Mouse (Mus musculus) megakaryocyte, adult 5-6 weeks (primary cell): Measurements from ENCODE around the gene Aebp1. TPM values are rescaled to one million over a fixed set of nuclear protein-coding genes. Genes with fewer than 3 reads are reported as not detected.

Experiments
- ATAC-seq: 2 replicates; pipeline ENCODE4 v1.8.0; 2016; ENCODE audit warnings: mild to moderate bottlenecking, inconsistent platforms; ENCODE audit not compliant: poor library complexity, severe bottlenecking
- total RNA-seq, 2 experiments: library from RNA; stranded (forward) in 1 of 2; stranded (reverse) in 1 of 2; fragments of 153-499, 151-499 nt in 1 of 2; fragments of 221-1000, 200-1000 nt in 1 of 2; gene quantifications; 2 replicates each; pipeline versions ENCODE4 v1.2.3 to v1.2.4; 2015 to 2017

Gene Aebp1
- total RNA-seq (2015) (not detected in 2 replicates), total RNA-seq (2017) (0.11 and 0.12 TPM in 2 replicates)

- ATAC-seq: no peak
Observed at GRCm38 (mm10) chr11:5861678-5862393, at the start of gene Aebp1. TSS of gene Aebp1 (plus strand) at chr11:5861947.

DNA sequence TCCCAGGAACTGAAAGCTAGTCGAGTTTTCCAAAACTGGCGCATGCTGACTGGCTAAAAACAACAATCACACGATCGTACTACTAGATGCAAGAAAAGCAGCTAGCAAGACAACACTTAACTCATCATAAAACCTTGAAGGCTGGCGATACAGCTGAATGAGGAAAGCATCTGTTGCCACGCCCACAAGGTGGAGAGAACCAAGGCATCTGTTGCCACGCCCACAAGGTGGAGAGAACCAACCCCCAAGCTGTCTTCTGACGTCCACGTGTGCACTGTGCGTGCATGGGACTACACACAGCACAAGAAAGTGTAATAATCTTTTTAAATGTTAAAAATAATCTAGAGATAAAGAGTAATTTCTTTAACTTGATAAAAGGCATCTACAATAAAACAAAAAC, 48.4 kb upstream of the Aebp1 start:
- no peak for ATAC-seq

- no peak for ATAC-seq
Observed at GRCm38 (mm10) chr11:5819223-5819622, 42.5 kb upstream of the Aebp1 start.

DNA sequence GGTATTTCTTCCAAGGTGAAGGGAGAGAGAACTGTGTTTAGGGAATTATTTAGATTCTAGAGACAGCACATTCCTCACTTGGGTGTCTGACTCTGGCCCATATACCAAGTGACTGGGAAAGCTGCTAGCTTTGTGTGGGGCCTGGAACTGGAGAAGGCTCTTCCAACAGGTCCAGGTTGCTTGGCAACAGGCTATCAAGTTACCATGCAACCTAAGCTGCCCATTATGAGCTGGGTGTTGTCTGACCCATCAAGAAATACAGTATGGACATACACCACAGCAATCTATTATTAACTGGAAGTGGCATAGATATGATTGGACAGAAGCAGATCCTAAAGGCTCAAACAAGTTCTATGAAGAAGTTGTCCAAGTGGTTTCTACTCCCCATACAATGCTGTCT, 36.3 kb upstream of the Aebp1 start:
- ATAC-seq: no peak

GRCm38 (mm10) chr11:5827931-5828330, 33.8 kb upstream of the Aebp1 start:
- ATAC-seq: no peak

DNA sequence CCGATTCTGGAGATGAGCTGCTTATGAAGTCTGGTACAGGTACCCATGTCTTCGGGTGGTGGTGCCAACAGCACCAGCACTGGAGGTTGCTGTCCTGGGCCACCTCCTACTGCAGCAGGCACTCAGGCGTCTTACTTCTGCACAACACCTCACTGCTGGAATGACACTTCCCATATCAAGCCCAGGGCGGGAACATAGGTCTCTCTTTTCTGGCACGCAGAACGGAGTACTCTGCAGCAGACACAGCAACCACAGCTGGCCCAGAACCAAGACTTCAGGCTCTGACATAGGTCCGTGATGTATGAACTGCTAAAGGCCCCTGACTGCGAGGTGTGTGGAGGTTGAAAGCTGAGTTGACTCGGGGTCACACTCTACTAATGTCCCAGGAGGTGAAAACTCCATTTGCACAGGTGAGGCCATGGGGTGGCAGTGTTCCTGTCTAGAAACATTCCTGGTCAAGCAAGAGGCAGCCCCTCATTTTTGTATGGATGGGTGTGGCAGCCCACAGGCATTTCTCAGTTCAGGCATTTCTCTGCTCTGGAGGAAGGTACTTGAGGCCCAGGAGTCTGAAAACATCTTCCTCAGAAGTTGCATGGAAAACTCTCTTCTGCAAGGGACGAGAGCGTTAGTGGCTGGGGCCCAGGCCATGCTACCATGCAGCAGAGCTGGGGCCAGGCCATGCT, 33.1 kb upstream of the Aebp1 start:
- no peak for ATAC-seq

GRCm38 (mm10) chr11:5829327-5829726, 32.4 kb upstream of the Aebp1 start:
- peak; percentile 82 for ATAC-seq

DNA sequence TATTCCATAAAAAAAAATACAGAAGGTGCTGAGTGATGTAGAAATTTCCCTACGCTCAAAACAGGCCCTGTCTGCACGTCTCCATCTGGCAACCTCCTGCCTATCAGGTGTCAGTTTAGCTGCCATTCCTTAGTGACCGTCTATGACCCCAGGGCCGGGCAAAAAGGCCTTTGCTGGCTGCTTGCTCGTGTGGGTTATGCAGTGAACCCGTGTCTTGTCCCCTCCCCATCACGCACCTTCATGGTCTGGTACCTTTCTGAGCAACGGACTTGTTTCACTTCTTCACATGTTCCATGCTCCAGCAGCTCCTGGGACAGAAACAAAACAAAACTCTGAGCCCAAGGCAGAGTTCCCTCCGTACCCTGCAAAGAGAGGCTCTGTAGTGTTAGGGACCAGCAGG, 27.2 kb upstream of the Aebp1 start:
- no peak for ATAC-seq

DNA sequence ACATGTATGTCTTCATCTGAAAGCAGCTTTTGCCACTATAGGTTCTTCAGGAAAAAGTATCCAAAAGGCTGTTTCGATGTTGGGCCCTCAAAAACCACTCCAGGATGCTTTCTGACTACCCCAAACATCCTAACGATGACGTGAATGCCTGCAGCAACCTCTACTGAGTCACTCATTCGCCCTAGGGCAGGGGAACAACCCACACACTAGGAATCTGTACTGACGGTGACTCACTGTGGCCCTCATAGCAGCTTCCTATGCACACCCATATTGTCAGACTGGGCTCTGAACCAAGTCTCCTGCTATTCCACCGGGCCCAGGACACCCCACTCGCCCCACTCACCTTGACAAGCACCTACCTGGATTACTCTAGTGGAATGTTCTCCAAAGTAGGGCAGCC, 26.7 kb upstream of the Aebp1 start:
- no peak for ATAC-seq

GRCm38 (mm10) chr11:5836126-5836525, 25.6 kb upstream of the Aebp1 start:
- no peak for ATAC-seq

GRCm38 (mm10) chr11:5837251-5838246, 24.2 kb upstream of the Aebp1 start, which contains the start of gene Polm:
TSS of gene Polm (minus strand) at chr11:5838016.
- ATAC-seq: peak; percentile 94

DNA sequence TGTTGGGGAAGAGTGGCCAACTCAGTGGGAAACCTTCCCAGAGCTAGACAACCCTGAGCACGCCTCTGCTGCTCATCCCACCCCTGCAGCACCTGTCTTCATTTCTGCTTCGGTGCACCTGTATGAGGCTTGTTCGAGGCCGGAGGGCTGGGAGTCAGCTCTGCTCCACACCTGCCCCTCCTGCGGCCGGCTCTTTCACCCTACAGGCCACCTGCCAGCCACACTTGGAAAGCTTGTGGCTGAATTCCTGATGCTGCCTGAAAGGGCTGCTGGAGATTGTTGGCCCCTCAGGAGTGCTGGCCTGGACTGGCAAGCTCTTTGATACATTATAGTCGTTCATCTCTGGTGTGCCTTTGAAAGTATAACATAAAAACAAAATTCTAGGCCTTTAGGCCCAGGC, 21.4 kb upstream of the Aebp1 start:
- ATAC-seq: no peak

DNA sequence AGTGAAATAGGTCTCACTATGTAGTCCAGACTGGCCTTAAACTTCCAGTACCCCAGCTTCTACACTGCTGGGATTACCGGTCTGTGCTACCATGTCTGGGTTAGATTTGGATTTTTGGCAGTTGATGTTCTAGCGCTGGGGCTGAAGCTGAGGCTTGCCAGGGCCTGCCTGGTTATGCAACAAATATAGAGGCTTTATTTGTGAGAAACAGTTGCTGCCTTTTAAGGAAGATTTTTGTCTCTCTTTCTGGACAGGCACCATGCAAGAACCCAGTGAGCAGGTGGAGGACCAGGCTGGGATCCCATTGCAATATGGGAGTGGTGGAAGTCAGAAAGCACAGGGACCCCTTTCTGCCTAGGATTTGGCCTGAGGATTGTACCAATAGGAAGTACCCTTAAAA, 20.0 kb upstream of the Aebp1 start:
- no peak for ATAC-seq

DNA sequence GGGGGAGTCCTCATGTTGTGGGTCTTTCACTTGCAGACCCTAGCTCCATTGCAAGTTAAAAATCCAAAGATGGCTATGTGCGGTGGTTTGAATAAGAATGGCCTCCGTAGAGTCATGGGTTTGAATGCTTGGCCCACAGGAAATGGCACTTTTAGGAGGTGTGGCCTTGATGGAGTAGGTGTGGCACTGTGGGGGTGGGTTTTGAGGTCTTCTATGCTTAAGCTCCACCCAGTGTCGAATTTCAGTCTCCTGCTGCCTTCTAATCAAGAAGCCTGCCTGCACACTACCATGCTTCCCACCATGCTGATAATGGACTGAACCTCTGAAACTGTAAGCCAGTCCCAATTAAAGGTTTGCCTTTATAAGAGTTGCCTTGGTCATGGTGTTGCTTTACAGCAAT, 18.6 kb upstream of the Aebp1 start:
- no peak for ATAC-seq

GRCm38 (mm10) chr11:5846639-5847345, 15.0 kb upstream of the Aebp1 start:
- ATAC-seq: no peak

DNA sequence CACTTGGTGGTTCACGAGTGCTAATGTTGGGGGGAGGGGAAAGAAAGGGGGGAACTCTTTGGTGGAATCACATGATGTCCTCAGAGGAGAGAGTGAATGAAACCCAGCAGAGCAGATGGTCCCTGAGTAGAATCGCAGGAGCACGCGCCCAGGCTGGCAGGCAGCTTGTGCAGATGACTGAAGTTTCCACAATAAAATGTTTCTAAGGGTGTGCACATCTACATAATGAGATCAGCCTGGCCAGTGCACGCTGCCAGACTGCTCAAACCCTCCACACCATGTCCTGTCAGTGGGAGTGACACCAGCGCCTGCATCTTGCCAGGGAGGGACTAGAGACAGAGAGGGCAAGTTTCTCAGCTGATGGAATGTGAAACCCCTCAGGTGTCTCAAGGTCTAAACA, 13.0 kb upstream of the Aebp1 start:
- no peak for ATAC-seq

- ATAC-seq: no peak
Observed at GRCm38 (mm10) chr11:5849316-5849715, 12.4 kb upstream of the Aebp1 start.

- no peak for ATAC-seq
Observed at GRCm38 (mm10) chr11:5850452-5850851, 11.3 kb upstream of the Aebp1 start.

GRCm38 (mm10) chr11:5851021-5851736, 10.6 kb upstream of the Aebp1 start:
- no peak for ATAC-seq

- ATAC-seq: no peak
Observed at GRCm38 (mm10) chr11:5852314-5852713, 9.4 kb upstream of the Aebp1 start.
